Mouse (Mus musculus) right cerebral cortex, postnatal 10 days (tissue): ENCODE measurements at regions not wholly inside any gene's neighbourhood (a gene's known extent, or its start where the extent isn't known, plus 50 kb on each side); places are given as distances from the start of the nearest gene placed in this dataset.

Experiments used
- DNase-seq, 2 experiments: peaks; one replicate each; pipeline ENCODE4 v3.0.0; 2021; ENCODE audit warnings: low spot score in 2 of 2

DNA sequence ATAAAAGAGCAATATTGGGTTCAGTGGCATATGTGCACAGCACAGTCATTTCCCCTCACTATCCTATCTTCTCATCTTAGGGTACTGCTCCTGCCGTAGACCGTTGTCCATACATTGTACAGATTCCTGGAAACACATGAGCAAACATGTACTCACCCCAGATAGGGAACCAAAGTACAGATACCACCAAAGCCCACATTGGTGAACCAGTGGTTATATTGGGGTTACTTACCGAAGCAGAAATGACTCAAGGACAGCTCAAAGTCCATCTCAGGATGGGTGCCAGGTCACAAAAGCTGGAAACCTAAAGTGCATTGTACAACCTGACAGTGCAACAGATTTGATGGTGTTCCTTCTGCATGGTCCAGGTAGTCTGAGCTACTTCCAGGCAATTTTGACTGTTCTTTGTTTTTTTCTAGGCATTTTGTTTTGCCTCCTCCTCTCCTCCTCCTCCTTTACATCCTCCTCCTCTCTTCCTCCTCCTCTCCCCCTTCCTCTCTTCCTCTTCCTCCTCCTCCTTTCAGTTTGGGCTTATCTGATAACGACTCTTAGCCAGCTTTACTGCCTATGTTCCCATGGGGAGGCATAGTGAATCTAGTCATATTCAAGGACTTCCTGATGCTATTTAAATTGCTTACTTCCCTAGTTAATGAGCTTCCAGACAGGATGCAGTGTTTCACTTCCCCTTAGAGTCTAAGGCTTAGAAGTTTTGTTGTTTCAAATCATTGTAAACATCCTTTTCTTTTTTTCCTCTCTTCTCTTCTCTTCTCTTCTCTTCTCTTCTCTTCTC lies 65.1 kb upstream of the Tab2 start:
- no peak for DNase-seq

DNA sequence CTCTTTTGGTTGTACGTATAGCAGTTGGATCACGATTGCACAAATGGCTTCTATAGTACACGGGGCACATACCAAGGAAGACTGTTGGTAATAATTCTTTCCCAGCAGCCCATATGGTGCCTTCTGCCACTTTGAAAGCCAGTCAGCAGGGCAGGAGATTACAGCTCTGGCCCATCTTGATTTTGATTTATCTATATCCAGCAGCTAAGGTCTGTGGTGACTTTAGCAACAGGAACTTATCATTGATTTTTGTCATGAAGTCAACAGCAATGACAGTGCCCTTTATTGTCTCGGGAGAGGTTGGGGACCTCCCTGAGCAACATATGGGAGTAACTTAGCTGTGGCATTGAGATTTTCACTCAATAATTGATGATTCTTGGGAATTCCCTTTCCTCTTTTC lies 64.1 kb upstream of the Tab2 start:
- no peak for DNase-seq

DNA sequence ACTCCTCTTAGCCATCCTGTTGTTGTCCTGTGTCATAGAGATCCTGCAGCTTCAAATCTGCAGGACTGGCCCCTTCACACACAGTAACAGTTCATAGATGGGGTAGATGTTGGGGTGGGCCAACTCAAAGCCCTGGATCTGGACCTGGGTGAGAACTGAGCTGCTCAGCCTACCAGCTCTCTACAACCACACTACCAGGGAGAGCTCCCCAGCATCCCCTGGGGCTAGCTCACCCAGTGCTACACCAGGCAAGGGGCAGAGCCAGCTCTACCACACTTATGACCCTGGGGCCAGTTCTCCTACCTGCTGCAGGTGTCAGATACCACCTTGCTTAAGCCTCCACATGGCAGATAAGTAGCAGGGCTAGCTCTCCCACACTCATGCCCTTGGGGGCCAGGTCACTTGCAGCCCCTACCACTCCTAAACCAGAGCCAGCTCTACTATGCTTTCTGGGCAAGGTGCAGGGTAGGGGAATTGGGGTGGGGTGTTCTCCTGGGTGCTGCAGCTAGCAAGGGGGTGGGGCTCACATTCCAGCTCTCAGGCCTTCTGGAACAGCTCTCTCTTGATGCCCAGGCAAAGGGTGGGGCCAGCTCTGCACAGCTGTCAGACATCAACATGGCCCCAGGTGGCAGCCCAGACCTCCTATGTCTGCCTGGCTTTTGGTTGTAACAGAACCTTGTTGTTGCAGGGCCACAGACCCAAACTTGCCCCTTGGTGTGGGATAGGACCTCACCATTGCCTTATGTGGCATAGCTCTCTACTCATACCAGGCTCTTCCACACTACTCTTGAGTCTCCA lies 62.4 kb upstream of the Tab2 start:
- no peak for DNase-seq

DNA sequence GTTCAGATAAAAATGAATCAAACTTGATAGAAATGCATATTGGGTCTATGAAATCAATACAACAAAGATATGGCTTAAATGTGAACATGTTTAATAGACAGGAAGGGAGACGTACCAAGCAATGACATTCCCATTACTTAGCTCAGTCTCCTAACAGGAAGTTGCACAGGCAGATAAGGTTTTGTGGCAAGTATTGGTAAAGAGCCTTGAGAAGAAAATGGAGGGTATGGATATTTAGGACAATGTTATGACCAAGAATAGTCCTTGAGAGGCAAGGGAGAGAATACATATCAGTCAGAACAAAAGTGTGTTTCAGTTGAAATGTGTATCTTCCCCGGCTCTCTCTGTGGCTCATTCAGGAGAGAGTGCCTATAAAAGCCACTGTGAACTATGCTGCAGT lies 60.7 kb upstream of the Tab2 start:
- no peak for DNase-seq

DNA sequence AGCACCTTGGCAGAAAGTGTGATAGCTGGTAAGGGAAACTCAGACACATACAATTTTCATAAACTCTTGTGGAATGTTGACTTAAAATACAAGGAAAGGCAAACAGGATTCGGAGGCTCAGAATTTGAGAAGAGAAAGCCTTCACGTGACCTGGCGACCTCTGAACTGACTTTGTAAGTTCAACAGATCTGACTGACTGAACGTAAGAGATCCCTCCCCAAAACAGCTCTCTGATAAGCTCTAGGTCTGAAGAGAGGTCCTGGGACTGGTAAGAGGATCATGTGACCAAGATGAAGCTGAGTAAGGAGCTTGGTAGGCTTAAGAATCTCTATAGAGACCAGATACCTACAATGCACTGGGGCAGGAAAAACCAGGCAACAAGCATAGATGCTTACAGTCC lies 55.7 kb upstream of the Tab2 start:
- DNase-seq = no peak

DNA sequence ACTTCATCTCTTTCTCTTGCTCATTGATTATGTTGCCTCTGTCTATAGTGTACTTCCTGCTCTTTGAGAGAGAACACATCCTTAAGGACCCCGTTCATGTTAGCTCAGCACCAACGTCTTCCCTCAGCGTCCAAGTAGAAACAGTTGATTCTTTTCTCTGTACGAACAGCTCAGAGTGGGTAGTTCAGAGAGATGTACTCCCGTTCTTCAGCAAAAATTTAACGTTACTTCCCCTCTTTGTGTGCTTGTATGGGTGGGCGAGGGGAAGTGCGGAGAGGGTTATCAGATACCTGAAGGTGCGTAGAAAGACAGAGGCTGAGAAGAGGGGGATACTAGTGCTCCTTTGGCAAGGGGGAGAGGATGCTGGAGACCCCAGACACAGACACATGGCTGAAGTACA lies 55.1 kb upstream of the Tab2 start:
- DNase-seq = no peak

DNA sequence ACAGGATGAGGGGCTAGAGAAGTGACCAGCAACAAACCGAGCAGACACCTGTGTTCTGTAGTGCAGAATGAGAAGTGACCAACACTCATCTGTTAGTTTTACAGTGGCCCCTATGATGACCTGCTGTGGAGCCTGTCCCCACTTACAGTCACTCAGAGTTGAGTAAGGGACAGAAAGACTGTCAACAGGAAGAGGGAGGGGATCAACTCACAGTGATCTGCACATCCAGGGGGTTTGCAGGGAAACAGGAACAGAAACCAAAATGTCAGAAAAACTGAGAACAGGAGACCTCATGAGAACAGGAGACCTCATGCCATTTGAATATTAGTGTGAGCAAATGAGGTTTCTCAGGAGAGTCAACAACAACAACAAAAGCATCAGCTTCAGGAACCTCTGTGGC lies 53.8 kb upstream of the Tab2 start:
- no peak for DNase-seq

DNA sequence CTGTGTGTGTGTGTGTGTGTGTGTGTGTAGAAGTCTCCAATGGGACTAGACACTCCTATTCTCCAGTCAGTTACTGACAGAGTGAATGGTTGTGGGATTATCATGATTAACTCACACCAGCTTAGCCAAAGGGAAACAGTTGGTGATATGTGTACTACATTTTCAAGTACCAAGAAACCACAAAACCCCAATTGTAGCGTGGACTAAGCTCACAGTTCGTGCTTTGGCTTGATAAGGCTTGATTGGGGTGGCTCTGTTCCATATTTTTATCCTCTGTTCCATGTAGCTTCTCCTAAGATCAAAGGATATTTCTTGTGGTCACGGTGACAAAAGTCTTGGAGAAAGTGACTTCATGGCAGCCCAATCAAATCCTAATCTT lies 51.9 kb upstream of the Tab2 start:
- no peak for DNase-seq

DNA sequence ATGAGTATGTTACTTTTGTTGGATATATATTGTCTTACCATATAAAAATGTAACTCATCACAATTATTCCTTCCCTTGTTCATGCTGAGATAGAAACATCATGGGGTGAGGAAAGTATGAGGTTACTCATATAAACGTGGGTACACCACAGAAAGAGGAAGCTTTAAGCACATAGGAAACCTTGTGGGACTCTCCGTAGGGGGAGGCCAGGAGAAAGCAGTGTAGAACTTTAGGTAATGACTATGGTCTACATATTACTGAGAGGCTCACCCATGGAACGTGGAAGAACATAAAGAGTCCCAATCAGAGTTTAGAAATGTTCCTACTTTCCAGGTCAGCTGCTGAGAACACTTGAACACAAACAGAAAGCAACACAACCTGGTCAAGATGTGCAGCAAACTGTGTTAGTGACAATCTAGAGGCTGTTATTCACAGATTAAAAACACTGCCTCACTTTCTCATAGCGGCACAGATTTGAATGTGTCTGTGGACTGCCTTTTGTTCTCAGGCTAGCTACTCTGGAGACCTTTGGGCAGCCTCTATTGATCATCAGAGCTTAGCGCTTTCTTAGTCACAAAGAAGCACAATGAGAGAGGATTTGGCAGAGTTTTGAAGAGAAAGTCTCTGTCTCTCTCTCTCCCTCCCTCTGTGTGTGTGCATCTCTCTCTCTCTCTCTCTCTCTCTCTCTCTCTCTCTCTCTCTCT lies 51.4 kb upstream of the Tab2 start:
- no peak for DNase-seq
